Mouse (Mus musculus) stomach, embryonic 15.5 days (tissue): ENCODE results near the gene Arih1. TPM values are rescaled to one million over a fixed set of nuclear protein-coding genes. Genes with fewer than 3 reads are reported as not detected.

ENCODE experiments used
- ATAC-seq: fragments of 200-750 bp; cut with Nextera tagmentation; 2 replicates; pipeline ENCODE4 v1.8.0; 2017; ENCODE audit warnings: low read depth, moderate number of reproducible peaks, moderate TSS enrichment; ENCODE audit not compliant: insufficient read depth, low FRiP score
- H3K27ac ChIP-seq: fragments of 300-500 bp; sonication (generic); 2 replicates; pipeline ENCODE4 v1.5.1; 2015; ENCODE audit warnings: mild to moderate bottlenecking, inconsistent platforms
- H3K27me3 ChIP-seq: fragments of 300-500 bp; sonication (generic); replicated peaks from 2 replicates; pipeline ENCODE4 v1.6.1; 2015; ENCODE audit warnings: inconsistent platforms
- H3K36me3 ChIP-seq: fragments of 300-500 bp; sonication (generic); 2 replicates; pipeline ENCODE4 v1.6.1; 2015; ENCODE audit warnings: inconsistent platforms
- H3K4me1 ChIP-seq: fragments of 300-500 bp; sonication (generic); 2 replicates; pipeline ENCODE4 v1.6.1; 2015; ENCODE audit warnings: inconsistent platforms
- H3K4me2 ChIP-seq: fragments of 300-500 bp; sonication (generic); 2 replicates; pipeline ENCODE4 v1.6.1; 2015; ENCODE audit warnings: mild to moderate bottlenecking, inconsistent platforms
- H3K4me3 ChIP-seq: fragments of 300-500 bp; sonication (generic); replicated peaks from 2 replicates; pipeline ENCODE4 v1.5.1; 2015; ENCODE audit warnings: inconsistent platforms
- H3K9ac ChIP-seq: fragments of 300-500 bp; sonication (generic); 2 replicates; pipeline ENCODE4 v1.6.1; 2015; ENCODE audit warnings: inconsistent platforms
- H3K9me3 ChIP-seq: fragments of 300-500 bp; sonication (generic); 2 replicates; pipeline ENCODE4 v1.6.1; 2016; ENCODE audit warnings: inconsistent platforms
- WGBS: fragments of 180-500 bp; shearing (Covaris S2); methylation state at CpG from one replicate; pipeline ENCODE4 v1.1.7; 2015; 5-methylcytosine and 5-hydroxymethylcytosine counted together
- polyA plus RNA-seq: library from polyadenylated mRNA; unstranded; fragments of >200 nt; fragmentation: Nextera tagmentation; extraction: Ambion mirVana; gene quantifications from 2 replicates; pipeline ENCODE4 v1.2.1, GENCODE M21; 2015

Gene Arih1
- polyA plus RNA-seq, 1 experiment from 2014 or later = 15.7 TPM

DNA sequence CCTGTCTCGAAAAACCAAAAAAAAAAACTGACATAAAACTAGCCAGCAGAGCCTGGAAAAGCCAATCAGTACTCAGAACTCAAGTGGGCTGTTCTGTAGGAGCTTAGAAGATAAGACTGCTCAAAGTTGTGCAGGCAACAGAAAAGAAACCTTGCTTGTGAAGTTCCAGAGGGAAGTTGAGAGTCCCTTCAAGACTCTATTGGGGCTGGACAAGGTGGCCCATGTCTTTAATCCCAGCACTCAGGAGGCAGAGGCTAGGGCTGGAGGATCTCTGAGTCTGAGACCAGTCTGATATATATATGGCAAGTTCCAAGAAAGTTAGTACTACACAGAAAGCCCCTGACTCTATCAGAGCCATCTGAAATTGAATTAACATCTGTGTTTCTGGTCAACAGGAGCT is 28.0 kb downstream of the Arih1 start:
- Histone ChIP-seq H3K9ac (no peak overlapping the region), H3K9me3 (no peaks in the 10 kb centered on the region), H3K27me3 (no peaks in the 10 kb centered on the region), H3K27ac (no peak overlapping the region), H3K4me1 (no peaks in the 10 kb centered on the region), H3K36me3 (no peaks in the 10 kb centered on the region), H3K4me2 (no peak overlapping the region), H3K4me3 (no peak overlapping the region)
- ATAC-seq = no peak
- 88% methylated on average over 1 of the region's 1 CpGs for WGBS

DNA sequence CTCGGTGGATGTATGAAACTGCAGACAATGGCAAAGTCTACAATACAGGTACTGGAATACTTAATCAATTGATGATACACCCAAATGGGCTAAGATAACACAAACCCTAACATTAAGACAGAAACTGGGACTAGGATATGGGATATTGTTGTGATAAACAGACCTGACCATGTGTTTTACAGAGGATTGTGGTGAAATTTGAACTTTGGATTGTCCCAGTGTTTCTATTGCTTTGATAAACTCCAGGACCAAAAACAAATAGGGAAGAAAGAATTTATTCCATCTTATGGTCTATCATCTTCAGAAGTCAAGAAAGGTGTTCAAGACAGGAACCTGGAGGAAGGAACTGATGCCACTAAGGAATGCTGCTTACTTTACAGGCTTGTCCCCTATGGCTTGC is 28.7 kb downstream of the Arih1 start:
- Histone ChIP-seq H3K9ac (no peak overlapping the region), H3K36me3 (no peaks in the 10 kb centered on the region), H3K27me3 (no peaks in the 10 kb centered on the region), H3K4me1 (no peaks in the 10 kb centered on the region), H3K27ac (no peak overlapping the region), H3K9me3 (no peaks in the 10 kb centered on the region), H3K4me2 (no peak overlapping the region), H3K4me3 (no peak overlapping the region)
- no peak for ATAC-seq
- WGBS = 95% methylated on average over 1 of the region's 1 CpGs

DNA sequence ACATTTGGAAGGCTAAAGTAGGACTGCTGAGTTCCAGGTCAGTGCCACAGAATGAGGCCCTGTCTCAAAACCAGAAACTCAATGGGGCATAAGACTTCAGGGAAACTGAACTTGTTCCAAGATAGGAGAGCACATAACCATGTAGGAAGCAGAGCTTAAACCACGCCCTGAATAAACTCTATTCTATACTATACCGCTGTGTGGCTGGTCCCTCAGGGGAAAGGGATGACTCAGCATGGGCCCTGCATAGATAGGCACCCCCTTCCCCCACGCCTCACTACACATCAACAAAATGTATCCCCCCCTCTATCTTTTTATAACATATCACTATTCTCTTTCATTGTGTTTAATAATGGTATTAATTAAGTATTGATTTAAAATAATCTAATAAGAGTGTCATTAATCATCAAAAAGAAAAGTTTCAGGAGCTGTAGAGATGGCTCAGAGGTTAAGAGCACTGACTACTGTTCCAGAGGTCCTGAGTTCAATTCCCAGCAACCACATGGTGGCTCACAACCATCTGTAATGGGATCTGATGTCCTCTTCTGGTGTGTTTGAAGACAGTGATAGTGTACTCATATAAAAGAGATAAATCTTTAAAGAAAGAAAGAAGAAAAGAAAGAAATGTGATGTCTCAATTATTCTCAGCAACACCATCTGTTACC is 30.9 kb downstream of the Arih1 start:
- Histone ChIP-seq H3K9ac (no peak overlapping the region), H3K4me3 (no peak overlapping the region), H3K9me3 (no peaks in the 10 kb centered on the region), H3K4me2 (no peak overlapping the region), H3K36me3 (no peaks in the 10 kb centered on the region), H3K27ac (no peak overlapping the region), H3K27me3 (no peaks in the 10 kb centered on the region), H3K4me1 (no peaks in the 10 kb centered on the region)
- WGBS = 69% methylated on average over 3 of the region's 3 CpGs
- ATAC-seq = peak; percentile 86; the same call in 1 of the 2 replicates

DNA sequence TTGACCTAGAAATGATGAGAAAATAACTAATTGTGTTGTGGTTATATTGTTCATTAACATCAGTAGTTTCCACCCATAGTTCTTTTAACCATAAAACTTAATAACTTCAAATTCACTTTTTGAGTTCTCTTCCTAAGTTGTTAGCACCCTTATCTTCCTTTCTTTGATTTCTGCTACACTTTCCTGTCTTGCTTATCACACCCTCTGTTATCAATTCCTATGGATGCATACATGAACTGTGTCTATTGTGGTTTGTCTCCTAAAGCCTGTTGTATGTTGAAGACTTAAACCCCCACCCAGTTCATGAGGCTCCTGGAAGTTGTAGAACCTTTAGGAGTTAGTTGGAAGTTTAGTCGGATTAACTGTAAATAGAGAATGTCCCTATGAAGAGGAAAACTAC is 52.7 kb downstream of the Arih1 start:
- no peak overlapping the region for H3K4me3 ChIP-seq
- no peaks in the 10 kb centered on the region for H3K36me3 ChIP-seq
- 90% methylated on average over 1 of the region's 1 CpGs for WGBS

DNA sequence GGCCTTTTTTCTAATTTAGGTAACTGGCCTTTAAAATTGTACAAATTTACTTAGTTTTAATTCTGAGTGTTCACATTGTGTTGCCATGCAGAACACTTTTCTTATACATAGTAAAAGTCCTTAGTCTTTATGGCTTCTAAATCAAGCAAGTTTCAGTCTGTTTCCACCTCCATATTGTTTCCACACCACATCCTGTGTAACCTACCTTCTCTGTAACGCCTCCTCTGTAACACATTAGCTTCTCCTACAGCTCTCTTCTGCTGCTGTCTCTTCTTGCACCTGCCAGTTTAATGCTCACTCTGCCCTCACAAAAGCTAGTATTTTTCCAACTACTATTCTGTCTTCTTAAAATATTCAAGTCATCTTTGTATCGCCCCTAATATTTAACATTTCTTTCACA is 54.8 kb downstream of the Arih1 start:
- WGBS = 94% methylated on average over 2 of the region's 2 CpGs
- no peak overlapping the region for H3K27ac ChIP-seq
- H3K9me3 ChIP-seq = no peaks in the 10 kb centered on the region
- no peaks in the 10 kb centered on the region for H3K4me1 ChIP-seq
- no peaks in the 10 kb centered on the region for H3K36me3 ChIP-seq
- no peak overlapping the region for H3K9ac ChIP-seq
- no peaks in the 10 kb centered on the region for H3K27me3 ChIP-seq
- no peak overlapping the region for H3K4me2 ChIP-seq
- no peak for ATAC-seq
- no peak overlapping the region for H3K4me3 ChIP-seq

More for the DNA sequence above, 52.7 kb downstream of the Arih1 start:
- no peaks in the 10 kb centered on the region for H3K27me3 ChIP-seq
- no peak overlapping the region for H3K4me2 ChIP-seq
- no peaks in the 10 kb centered on the region for H3K9me3 ChIP-seq
- ATAC-seq = no peak
- H3K27ac ChIP-seq = no peak overlapping the region
- no peaks in the 10 kb centered on the region for H3K4me1 ChIP-seq
- H3K9ac ChIP-seq = no peak overlapping the region

DNA sequence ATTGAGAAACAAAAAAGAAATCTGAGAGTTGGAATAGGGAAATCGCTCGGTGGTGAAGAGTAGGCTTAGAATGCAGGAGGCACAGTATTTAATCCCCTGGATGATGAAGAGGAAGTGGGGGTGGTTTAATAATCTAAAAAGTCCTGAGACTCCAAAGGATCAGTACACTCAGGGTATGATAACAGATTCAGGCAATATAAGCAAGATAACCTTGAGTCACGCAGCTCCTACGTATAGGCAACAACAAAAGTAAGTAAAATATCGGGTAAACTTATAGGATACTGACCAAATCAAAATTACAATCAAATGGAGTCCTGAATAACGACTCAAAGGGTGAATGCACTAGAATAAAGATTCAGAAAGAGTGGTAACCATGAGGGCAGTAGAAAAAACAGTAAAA is 65.9 kb downstream of the Arih1 start:
- Histone ChIP-seq H3K9ac (no peak overlapping the region), H3K4me2 (no peak overlapping the region), H3K4me1 (no peaks in the 10 kb centered on the region), H3K36me3 (no peaks in the 10 kb centered on the region), H3K9me3 (no peaks in the 10 kb centered on the region), H3K27ac (no peak overlapping the region), H3K27me3 (no peaks in the 10 kb centered on the region), H3K4me3 (no peak overlapping the region)
- 84% methylated on average over 6 of the region's 6 CpGs for WGBS
- ATAC-seq = no peak

DNA sequence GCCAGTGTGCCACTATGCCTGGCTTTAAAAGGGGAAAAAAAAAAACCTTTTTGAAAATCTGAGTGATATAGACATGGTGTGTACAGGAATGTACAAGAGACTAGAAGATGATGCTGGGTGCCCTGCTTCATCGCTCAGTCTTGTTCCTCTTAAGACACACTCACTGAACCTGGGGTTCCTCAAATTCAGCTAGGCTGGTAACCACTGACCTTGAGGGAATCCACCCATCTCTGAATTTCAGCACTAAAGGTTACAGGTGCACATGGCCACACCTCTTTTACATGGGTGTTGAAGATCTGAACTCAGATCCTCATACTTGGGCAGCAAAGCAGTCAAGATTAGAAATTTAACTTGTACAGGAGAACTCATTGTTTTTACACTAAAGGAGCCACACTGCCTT is 79.1 kb downstream of the Arih1 start:
- no peaks in the 10 kb centered on the region for H3K9me3 ChIP-seq
- no peaks in the 10 kb centered on the region for H3K27me3 ChIP-seq
- H3K4me2 ChIP-seq = no peak overlapping the region
- 90% methylated on average over 1 of the region's 1 CpGs for WGBS
- no peak overlapping the region for H3K9ac ChIP-seq
- peaks cover 17% of the 10 kb centered on the region; the same call in 1 of the 2 replicates for H3K36me3 ChIP-seq
- no peak overlapping the region for H3K4me3 ChIP-seq
- no peak overlapping the region for H3K27ac ChIP-seq
- no peaks in the 10 kb centered on the region for H3K4me1 ChIP-seq
- no peak for ATAC-seq

DNA sequence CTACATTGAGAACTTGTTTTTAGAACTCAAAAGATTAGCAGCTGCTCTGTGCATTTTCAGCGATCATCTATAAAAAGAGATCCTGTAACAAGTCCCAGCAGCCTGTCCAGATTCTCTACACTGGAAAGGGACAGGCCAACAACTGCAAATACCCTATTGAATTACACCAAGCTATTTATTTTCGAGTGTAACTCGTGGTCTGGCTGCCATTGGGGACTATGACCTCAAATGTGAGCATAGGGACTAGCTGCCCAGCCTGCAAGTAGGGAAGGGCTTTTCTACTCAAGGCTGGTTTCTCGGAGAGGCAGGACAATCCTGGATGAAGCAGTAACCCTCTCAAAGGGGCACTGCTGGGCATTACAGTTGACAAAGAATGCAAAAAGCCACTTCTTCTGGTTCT is 97.3 kb downstream of the Arih1 start:
- H3K36me3 ChIP-seq = peaks cover 20% of the 10 kb centered on the region
- WGBS = 73% methylated on average over 4 of the region's 4 CpGs
- H3K27ac ChIP-seq = no peak overlapping the region
- no peak for ATAC-seq
- H3K27me3 ChIP-seq = no peaks in the 10 kb centered on the region
- no peaks in the 10 kb centered on the region for H3K4me1 ChIP-seq
- no peak overlapping the region for H3K4me3 ChIP-seq
- H3K9ac ChIP-seq = no peak overlapping the region
- no peak overlapping the region for H3K4me2 ChIP-seq
- H3K9me3 ChIP-seq = no peaks in the 10 kb centered on the region

DNA sequence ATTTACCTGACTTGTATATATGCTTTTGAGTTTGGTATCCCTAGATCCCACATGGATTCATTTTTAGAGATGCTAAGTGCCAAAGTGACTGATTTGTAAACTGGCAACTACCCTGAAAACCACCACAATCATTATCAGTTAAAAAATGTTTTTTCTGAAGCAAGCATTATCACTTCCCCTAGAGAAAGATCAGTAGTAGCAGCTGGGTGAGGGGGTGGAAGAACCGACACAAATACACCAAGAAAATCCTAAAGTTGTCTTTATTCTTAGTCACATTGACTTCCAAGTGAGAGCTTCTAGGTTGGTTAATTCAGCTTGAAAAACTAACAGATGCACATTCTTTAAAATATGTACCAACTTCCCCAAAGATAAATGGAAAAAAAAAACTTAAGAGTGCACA is 98.1 kb downstream of the Arih1 start:
- Histone ChIP-seq H3K4me1 (no peaks in the 10 kb centered on the region), H3K4me3 (no peak overlapping the region), H3K27ac (no peak overlapping the region), H3K4me2 (no peak overlapping the region), H3K27me3 (no peaks in the 10 kb centered on the region), H3K9me3 (no peaks in the 10 kb centered on the region), H3K36me3 (peaks cover 15% of the 10 kb centered on the region), H3K9ac (no peak overlapping the region)
- no peak for ATAC-seq
- 71% methylated on average over 1 of the region's 1 CpGs for WGBS

DNA sequence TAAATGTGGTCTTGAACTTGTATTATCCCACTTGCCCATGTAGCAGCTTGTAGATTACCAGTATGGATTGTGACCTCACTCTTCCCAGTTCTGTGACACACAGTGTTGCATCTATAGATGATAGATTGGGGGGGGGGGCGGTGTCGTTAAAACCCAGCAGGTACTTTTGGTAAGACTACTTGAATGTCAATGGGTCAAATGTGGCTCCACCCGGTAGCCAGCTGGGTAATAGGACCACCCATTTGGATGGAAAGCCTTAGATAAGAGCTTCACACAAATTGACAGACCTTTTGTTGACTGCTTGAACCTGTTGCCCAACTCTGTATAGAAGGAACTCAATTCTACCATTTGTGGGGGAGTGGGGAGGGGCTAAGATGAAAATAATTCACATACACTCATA is 99.0 kb downstream of the Arih1 start:
- Histone ChIP-seq H3K4me1 (no peaks in the 10 kb centered on the region), H3K4me2 (no peak overlapping the region), H3K9me3 (no peaks in the 10 kb centered on the region), H3K9ac (no peak overlapping the region), H3K27me3 (no peaks in the 10 kb centered on the region), H3K4me3 (no peak overlapping the region), H3K36me3 (peaks cover 8% of the 10 kb centered on the region; the same call in 1 of the 2 replicates), H3K27ac (no peak overlapping the region)
- 50% methylated on average over 3 of the region's 3 CpGs for WGBS
- no peak for ATAC-seq

DNA sequence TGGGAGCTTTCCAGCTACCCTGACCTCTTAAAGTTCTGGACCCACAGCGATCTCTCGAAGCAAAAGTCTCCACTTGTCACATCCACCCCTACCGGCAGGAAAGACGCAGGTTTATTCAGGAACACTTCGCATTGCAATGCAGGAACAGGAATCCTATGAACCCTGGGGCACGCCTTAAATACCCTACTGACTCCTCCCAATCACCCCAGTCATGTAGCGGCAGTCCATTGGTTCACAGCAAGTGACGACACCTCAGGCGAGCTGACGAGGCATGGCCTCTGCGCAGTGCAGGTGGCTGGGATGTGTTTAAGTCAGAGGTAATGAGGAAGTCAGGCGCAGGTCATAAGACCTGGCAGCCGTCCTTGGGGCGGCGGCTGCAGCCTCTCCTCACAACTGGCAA is 110.8 kb downstream of the Arih1 start:
- no peaks in the 10 kb centered on the region for H3K27me3 ChIP-seq
- H3K9ac ChIP-seq = no peak overlapping the region
- no peak overlapping the region for H3K4me3 ChIP-seq
- 91% methylated on average over 15 of the region's 15 CpGs for WGBS
- H3K4me1 ChIP-seq = no peaks in the 10 kb centered on the region
- no peak for ATAC-seq
- no peaks in the 10 kb centered on the region for H3K36me3 ChIP-seq
- no peak overlapping the region for H3K27ac ChIP-seq
- H3K4me2 ChIP-seq = no peak overlapping the region
- no peaks in the 10 kb centered on the region for H3K9me3 ChIP-seq

DNA sequence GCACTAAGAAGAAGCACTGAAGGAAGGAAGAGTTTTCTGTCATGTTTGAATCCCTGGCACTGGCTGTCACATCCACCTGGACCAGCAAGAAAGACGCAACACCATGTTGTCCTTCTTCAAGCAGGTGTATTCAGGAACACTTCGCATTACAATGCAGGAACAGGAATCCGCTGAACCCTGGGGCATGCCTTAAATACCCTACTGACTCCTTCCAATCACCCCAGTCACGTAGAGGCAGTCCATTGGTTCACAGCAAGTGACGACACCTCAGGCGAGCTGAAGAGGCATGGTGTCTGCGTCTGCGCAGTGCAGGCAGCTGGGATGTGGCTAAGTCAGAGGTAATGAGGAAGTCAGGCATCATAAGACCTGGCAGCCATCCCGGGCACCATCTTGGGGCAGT is 116.8 kb downstream of the Arih1 start:
- no peak overlapping the region for H3K27ac ChIP-seq
- no peak for ATAC-seq

DNA sequence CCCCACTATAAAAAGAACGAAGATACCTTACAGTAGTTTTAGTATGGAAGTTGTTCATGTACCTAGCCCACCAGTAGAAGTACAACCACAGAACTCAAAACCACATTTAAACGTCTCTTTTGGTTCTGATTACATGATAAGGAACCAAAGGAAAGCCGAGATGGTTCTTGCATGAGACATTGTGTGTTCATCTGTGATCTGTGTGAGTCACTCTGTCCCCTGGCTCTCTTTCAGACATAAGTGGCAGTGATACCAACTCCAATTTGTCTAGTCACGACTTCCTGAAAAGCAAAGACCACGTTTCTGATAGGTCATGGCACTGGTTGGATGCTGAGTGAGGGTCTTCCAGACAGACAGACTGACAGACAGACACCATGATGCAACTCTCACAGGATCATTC is 117.2 kb downstream of the Arih1 start:
- no peak overlapping the region for H3K27ac ChIP-seq
- no peaks in the 10 kb centered on the region for H3K27me3 ChIP-seq
- H3K4me3 ChIP-seq = no peak overlapping the region
- H3K9me3 ChIP-seq = no peaks in the 10 kb centered on the region
- WGBS = 66% methylated on average over 5 of the region's 5 CpGs
- H3K9ac ChIP-seq = no peak overlapping the region
- no peaks in the 10 kb centered on the region for H3K36me3 ChIP-seq
- H3K4me2 ChIP-seq = no peak overlapping the region
- ATAC-seq = no peak
- no peaks in the 10 kb centered on the region for H3K4me1 ChIP-seq

More for the DNA sequence above, 116.8 kb downstream of the Arih1 start:
- H3K27me3 ChIP-seq = no peaks in the 10 kb centered on the region
- no peak overlapping the region for H3K9ac ChIP-seq
- H3K4me3 ChIP-seq = no peak overlapping the region
- no peaks in the 10 kb centered on the region for H3K9me3 ChIP-seq
- no peak overlapping the region for H3K4me2 ChIP-seq
- H3K36me3 ChIP-seq = no peaks in the 10 kb centered on the region
- H3K4me1 ChIP-seq = no peaks in the 10 kb centered on the region
- WGBS = 92% methylated on average over 9 of the region's 9 CpGs
